Mouse (Mus musculus): Measurements from ENCODE around the gene Ccdc83. TPM values are rescaled to one million over a fixed set of nuclear protein-coding genes. Genes with fewer than 3 reads are reported as not detected.
A peak's percentile ranks its signal among the peaks of the same experiment; 100 is the strongest.

Ccdc83 gene
- not detected in 2 replicates for polyA plus RNA-seq (2014; fragmentation: Nextera tagmentation; extraction: Ambion mirVana)

- Histone ChIP-seq H3K36me3 (ENCODE audit: control insufficient read depth, insufficient read depth, low read length) (no peaks in the 10 kb centered on the region), H3K4me1 (replicated peaks; ENCODE audit: control insufficient read depth, insufficient read depth, low read length) (peaks cover 5% of the 10 kb centered on the region; the same call in 1 of the 2 replicates), H3K9ac (ENCODE audit: low read length) (peak within 1 kb of the TSS; percentile 25; the same call in 1 of the 2 replicates), H3K4me2 (ENCODE audit: low read length) (peak within 1 kb of the TSS; percentile 58), H3K9me3 (ENCODE audit: control insufficient read depth, low read length) (no peaks in the 10 kb centered on the region), H3K27ac (ENCODE audit: low read depth) (no peak within 1 kb of the TSS), H3K27me3 (replicated peaks; ENCODE audit: control insufficient read depth, insufficient read depth, low read length) (no peaks in the 10 kb centered on the region), H3K4me3 (ENCODE audit: low read depth, low read length) (peak within 1 kb of the TSS; percentile 20)
- peak; percentile 89 for DNase-seq (ENCODE audit: low spot score)
- WGBS = 6% methylated on average over 28 of the region's 28 CpGs
- ATAC-seq (replicated peaks; ENCODE audit: low FRiP score, low TSS enrichment, low read depth) = peak; percentile 87
These were observed at the start of gene Ccdc83 for GRCm38 (mm10) chr7:90265289-90265970. TSS of gene Ccdc83 (minus strand) at chr7:90265777.

GRCm38 (mm10) chr7:90313421-90313820 is 47.8 kb upstream of the Ccdc83 start:
- H3K9me3 ChIP-seq (ENCODE audit: control insufficient read depth, low read length) = no peaks in the 10 kb centered on the region
- H3K4me2 ChIP-seq (ENCODE audit: low read length) = no peak overlapping the region
- H3K27me3 ChIP-seq (replicated peaks; ENCODE audit: control insufficient read depth, insufficient read depth, low read length) = no peaks in the 10 kb centered on the region
- no peaks in the 10 kb centered on the region for H3K4me1 ChIP-seq (replicated peaks; ENCODE audit: control insufficient read depth, insufficient read depth, low read length)
- 62% methylated on average over 3 of the region's 3 CpGs for WGBS
- ATAC-seq (replicated peaks; ENCODE audit: low FRiP score, low TSS enrichment, low read depth) (no peak), DNase-seq (ENCODE audit: low spot score) (no peak)
- no peak overlapping the region for H3K27ac ChIP-seq (ENCODE audit: low read depth)
- H3K36me3 ChIP-seq (ENCODE audit: control insufficient read depth, insufficient read depth, low read length) = no peaks in the 10 kb centered on the region
- no peak overlapping the region for H3K9ac ChIP-seq (ENCODE audit: low read length)
- no peak overlapping the region for H3K4me3 ChIP-seq (ENCODE audit: low read depth, low read length)

- H3K27me3 ChIP-seq (replicated peaks; ENCODE audit: control insufficient read depth, insufficient read depth, low read length) = no peaks in the 10 kb centered on the region
- no peaks in the 10 kb centered on the region for H3K4me1 ChIP-seq (replicated peaks; ENCODE audit: control insufficient read depth, insufficient read depth, low read length)
- H3K9me3 ChIP-seq (ENCODE audit: control insufficient read depth, low read length) = no peaks in the 10 kb centered on the region
- WGBS = 51% methylated on average over 7 of the region's 7 CpGs
- H3K36me3 ChIP-seq (ENCODE audit: control insufficient read depth, insufficient read depth, low read length) = no peaks in the 10 kb centered on the region
- DNase-seq (ENCODE audit: low spot score) (no peak), ATAC-seq (replicated peaks; ENCODE audit: low FRiP score, low TSS enrichment, low read depth) (no peak)
- H3K4me2 ChIP-seq (ENCODE audit: low read length) = no peak overlapping the region
- no peak overlapping the region for H3K4me3 ChIP-seq (ENCODE audit: low read depth, low read length)
- no peak overlapping the region for H3K9ac ChIP-seq (ENCODE audit: low read length)
- no peak overlapping the region for H3K27ac ChIP-seq (ENCODE audit: low read depth)
These were observed 46.7 kb upstream of the Ccdc83 start for GRCm38 (mm10) chr7:90312151-90312883.

GRCm38 (mm10) chr7:90308003-90308402 is 42.4 kb upstream of the Ccdc83 start:
- H3K36me3 ChIP-seq (ENCODE audit: control insufficient read depth, insufficient read depth, low read length) = no peaks in the 10 kb centered on the region
- no peak overlapping the region for H3K4me2 ChIP-seq (ENCODE audit: low read length)
- H3K27ac ChIP-seq (ENCODE audit: low read depth) = no peak overlapping the region
- H3K9ac ChIP-seq (ENCODE audit: low read length) = no peak overlapping the region
- ATAC-seq (replicated peaks; ENCODE audit: low FRiP score, low TSS enrichment, low read depth) = no peak
- no peak overlapping the region for H3K4me3 ChIP-seq (ENCODE audit: low read depth, low read length)
- no peaks in the 10 kb centered on the region for H3K9me3 ChIP-seq (ENCODE audit: control insufficient read depth, low read length)
- H3K27me3 ChIP-seq (replicated peaks; ENCODE audit: control insufficient read depth, insufficient read depth, low read length) = no peaks in the 10 kb centered on the region
- WGBS = 59% methylated on average over 6 of the region's 6 CpGs
- DNase-seq (ENCODE audit: low spot score) = no peak
- H3K4me1 ChIP-seq (replicated peaks; ENCODE audit: control insufficient read depth, insufficient read depth, low read length) = no peaks in the 10 kb centered on the region

- Histone ChIP-seq H3K4me2 (ENCODE audit: low read length) (no peak overlapping the region), H3K36me3 (ENCODE audit: control insufficient read depth, insufficient read depth, low read length) (no peaks in the 10 kb centered on the region), H3K27me3 (replicated peaks; ENCODE audit: control insufficient read depth, insufficient read depth, low read length) (no peaks in the 10 kb centered on the region), H3K9me3 (ENCODE audit: control insufficient read depth, low read length) (no peaks in the 10 kb centered on the region), H3K4me1 (replicated peaks; ENCODE audit: control insufficient read depth, insufficient read depth, low read length) (no peaks in the 10 kb centered on the region), H3K9ac (ENCODE audit: low read length) (no peak overlapping the region), H3K27ac (ENCODE audit: low read depth) (no peak overlapping the region), H3K4me3 (ENCODE audit: low read depth, low read length) (no peak overlapping the region)
- 96% methylated on average over 1 of the region's 1 CpGs for WGBS
- ATAC-seq (replicated peaks; ENCODE audit: low FRiP score, low TSS enrichment, low read depth) = no peak
- DNase-seq (ENCODE audit: low spot score) = no peak
These were observed 41.4 kb upstream of the Ccdc83 start for GRCm38 (mm10) chr7:90306968-90307367.

- ATAC-seq (replicated peaks; ENCODE audit: low FRiP score, low TSS enrichment, low read depth) (no peak), DNase-seq (ENCODE audit: low spot score) (no peak)
- 24% methylated on average over 3 of the region's 3 CpGs for WGBS
- Histone ChIP-seq H3K4me1 (replicated peaks; ENCODE audit: control insufficient read depth, insufficient read depth, low read length) (no peaks in the 10 kb centered on the region), H3K4me3 (ENCODE audit: low read depth, low read length) (no peak overlapping the region), H3K9me3 (ENCODE audit: control insufficient read depth, low read length) (no peaks in the 10 kb centered on the region), H3K9ac (ENCODE audit: low read length) (no peak overlapping the region), H3K4me2 (ENCODE audit: low read length) (no peak overlapping the region), H3K36me3 (ENCODE audit: control insufficient read depth, insufficient read depth, low read length) (no peaks in the 10 kb centered on the region), H3K27ac (ENCODE audit: low read depth) (no peak overlapping the region), H3K27me3 (replicated peaks; ENCODE audit: control insufficient read depth, insufficient read depth, low read length) (no peaks in the 10 kb centered on the region)
These were observed 40.5 kb upstream of the Ccdc83 start for GRCm38 (mm10) chr7:90306079-90306478.

GRCm38 (mm10) chr7:90302647-90303552 is 37.3 kb upstream of the Ccdc83 start:
- H3K4me2 ChIP-seq (ENCODE audit: low read length) = peak overlapping the region; percentile 96
- H3K27ac ChIP-seq (ENCODE audit: low read depth) = no peak overlapping the region
- H3K36me3 ChIP-seq (ENCODE audit: control insufficient read depth, insufficient read depth, low read length) = no peaks in the 10 kb centered on the region
- peak overlapping the region; percentile 64 for H3K4me3 ChIP-seq (ENCODE audit: low read depth, low read length)
- 3% methylated on average over 26 of the region's 27 CpGs for WGBS
- peak overlapping the region; percentile 54 for H3K9ac ChIP-seq (ENCODE audit: low read length)
- no peaks in the 10 kb centered on the region for H3K4me1 ChIP-seq (replicated peaks; ENCODE audit: control insufficient read depth, insufficient read depth, low read length)
- DNase-seq (ENCODE audit: low spot score) (no peak), ATAC-seq (replicated peaks; ENCODE audit: low FRiP score, low TSS enrichment, low read depth) (peak; percentile 34; the same call in 1 of the 2 replicates)
- H3K9me3 ChIP-seq (ENCODE audit: control insufficient read depth, low read length) = no peaks in the 10 kb centered on the region
- H3K27me3 ChIP-seq (replicated peaks; ENCODE audit: control insufficient read depth, insufficient read depth, low read length) = no peaks in the 10 kb centered on the region

GRCm38 (mm10) chr7:90301942-90302646 is 36.5 kb upstream of the Ccdc83 start, which contains the start of gene Sytl2:
TSS of gene Sytl2 (plus strand) at chr7:90302252.
- under 1% methylated on average over 37 of the region's 43 CpGs for WGBS
- DNase-seq (ENCODE audit: low spot score) (peak; percentile 76), ATAC-seq (replicated peaks; ENCODE audit: low FRiP score, low TSS enrichment, low read depth) (peak; percentile 72)
- Histone ChIP-seq H3K4me3 (ENCODE audit: low read depth, low read length) (peak within 1 kb of the TSS; percentile 64), H3K36me3 (ENCODE audit: control insufficient read depth, insufficient read depth, low read length) (no peaks in the 10 kb centered on the region), H3K27ac (ENCODE audit: low read depth) (no peak within 1 kb of the TSS), H3K9me3 (ENCODE audit: control insufficient read depth, low read length) (no peaks in the 10 kb centered on the region), H3K27me3 (replicated peaks; ENCODE audit: control insufficient read depth, insufficient read depth, low read length) (no peaks in the 10 kb centered on the region), H3K9ac (ENCODE audit: low read length) (peak within 1 kb of the TSS; percentile 54), H3K4me1 (replicated peaks; ENCODE audit: control insufficient read depth, insufficient read depth, low read length) (no peaks in the 10 kb centered on the region), H3K4me2 (ENCODE audit: low read length) (peak within 1 kb of the TSS; percentile 96)
